Mouse (Mus musculus) testis, postnatal 14 days (tissue): ENCODE measurements around the gene Rgs7.

Experiments
- DNase-seq: peaks from one replicate; pipeline ENCODE4 v3.0.0; 2021; ENCODE audit warnings: low spot score

Gene Rgs7

GRCm38 (mm10) chr1:175431356-175432053 is 60.8 kb downstream of the Rgs7 start:
- DNase-seq = no peak

- DNase-seq = no peak
Observed at GRCm38 (mm10) chr1:175427112-175427511, 65.2 kb downstream of the Rgs7 start.

GRCm38 (mm10) chr1:175426393-175426792 is 65.9 kb downstream of the Rgs7 start:
- no peak for DNase-seq

- DNase-seq = no peak
Observed at GRCm38 (mm10) chr1:175420883-175421282, 71.4 kb downstream of the Rgs7 start.

- no peak for DNase-seq
Observed at GRCm38 (mm10) chr1:175415728-175416127, 76.6 kb downstream of the Rgs7 start.

GRCm38 (mm10) chr1:175410399-175410798 is 81.9 kb downstream of the Rgs7 start:
- DNase-seq = no peak

GRCm38 (mm10) chr1:175391894-175392293 is 100.4 kb downstream of the Rgs7 start:
- DNase-seq = no peak

GRCm38 (mm10) chr1:175389250-175389649 is 103.0 kb downstream of the Rgs7 start:
- DNase-seq = no peak

GRCm38 (mm10) chr1:175385581-175386235 is 106.6 kb downstream of the Rgs7 start:
- no peak for DNase-seq

- DNase-seq = no peak
Observed at GRCm38 (mm10) chr1:175372571-175372970, 119.7 kb downstream of the Rgs7 start.

GRCm38 (mm10) chr1:175368062-175368461 is 124.2 kb downstream of the Rgs7 start:
- no peak for DNase-seq

GRCm38 (mm10) chr1:175363606-175364005 is 128.7 kb downstream of the Rgs7 start:
- no peak for DNase-seq

- no peak for DNase-seq
Observed at GRCm38 (mm10) chr1:175359411-175360366, 132.6 kb downstream of the Rgs7 start.

GRCm38 (mm10) chr1:175352921-175353320 is 139.4 kb downstream of the Rgs7 start:
- no peak for DNase-seq

GRCm38 (mm10) chr1:175346162-175346561 is 146.1 kb downstream of the Rgs7 start:
- DNase-seq = no peak

GRCm38 (mm10) chr1:175336191-175336590 is 156.1 kb downstream of the Rgs7 start:
- no peak for DNase-seq

- DNase-seq = no peak
Observed at GRCm38 (mm10) chr1:175333041-175333854, 159.1 kb downstream of the Rgs7 start.

GRCm38 (mm10) chr1:175329934-175330471 is 162.3 kb downstream of the Rgs7 start:
- DNase-seq = no peak

- DNase-seq = no peak
Observed at GRCm38 (mm10) chr1:175322781-175323180, 169.5 kb downstream of the Rgs7 start.

GRCm38 (mm10) chr1:175319205-175319604 is 173.1 kb downstream of the Rgs7 start:
- DNase-seq = no peak

GRCm38 (mm10) chr1:175317264-175317663 is 175.0 kb downstream of the Rgs7 start:
- no peak for DNase-seq
